Mouse (Mus musculus) ZHBTc4 (cell line): Measurements from ENCODE around the gene E4f1.

Experiments
- DNase-seq: peaks from one replicate; pipeline ENCODE4 v3.0.0-alpha.2; 2011; ENCODE audit warnings: low read depth, low spot score

E4f1 gene

GRCm38 (mm10) chr17:24481027-24481815 lies 11.1 kb upstream of the E4f1 start:
- DNase-seq: peak; percentile 60

GRCm38 (mm10) chr17:24480201-24480826 lies 10.2 kb upstream of the E4f1 start:
- DNase-seq: peak; percentile 71

- DNase-seq: no peak
These were observed 9.3 kb upstream of the E4f1 start for GRCm38 (mm10) chr17:24479431-24479830.

- DNase-seq: peak; percentile 98
These were observed 8.7 kb upstream of the E4f1 start, which contains the start of gene Mlst8 for GRCm38 (mm10) chr17:24478663-24479380. Mlst8 (minus strand) TSS chr17:24479078.

- DNase-seq: peak; percentile 40
These were observed 8.0 kb upstream of the E4f1 start for GRCm38 (mm10) chr17:24477985-24478600.

- no peak for DNase-seq
These were observed 7.2 kb upstream of the E4f1 start for GRCm38 (mm10) chr17:24477053-24477984.

GRCm38 (mm10) chr17:24476022-24476776 lies 6.1 kb upstream of the E4f1 start:
- no peak for DNase-seq

GRCm38 (mm10) chr17:24475586-24475985 lies 5.5 kb upstream of the E4f1 start:
- no peak for DNase-seq

GRCm38 (mm10) chr17:24474557-24474956 lies 4.4 kb upstream of the E4f1 start:
- DNase-seq: no peak

GRCm38 (mm10) chr17:24473612-24474275 lies 3.6 kb upstream of the E4f1 start, which contains the start of gene Bricd5:
Bricd5 (plus strand) TSS chr17:24473884.
- DNase-seq: no peak

- no peak for DNase-seq
These were observed 2.4 kb upstream of the E4f1 start for GRCm38 (mm10) chr17:24472512-24472911.

- peak; percentile 32 for DNase-seq
These were observed 801 bp upstream of the E4f1 start for GRCm38 (mm10) chr17:24470701-24471527.

GRCm38 (mm10) chr17:24469336-24469909 lies 690 bp downstream of the E4f1 start:
- DNase-seq: no peak

GRCm38 (mm10) chr17:24468636-24469246 lies 1.4 kb downstream of the E4f1 start:
- DNase-seq: peak; percentile 75

- DNase-seq: peak; percentile 81
These were observed 6.6 kb downstream of the E4f1 start for GRCm38 (mm10) chr17:24463374-24464133.

- DNase-seq: no peak
These were observed 7.2 kb downstream of the E4f1 start for GRCm38 (mm10) chr17:24462932-24463331.

- peak; percentile 80 for DNase-seq
These were observed 8.5 kb downstream of the E4f1 start for GRCm38 (mm10) chr17:24461580-24461979.
